Mouse (Mus musculus): ENCODE measurements around the gene Dync1h1.

DNA sequence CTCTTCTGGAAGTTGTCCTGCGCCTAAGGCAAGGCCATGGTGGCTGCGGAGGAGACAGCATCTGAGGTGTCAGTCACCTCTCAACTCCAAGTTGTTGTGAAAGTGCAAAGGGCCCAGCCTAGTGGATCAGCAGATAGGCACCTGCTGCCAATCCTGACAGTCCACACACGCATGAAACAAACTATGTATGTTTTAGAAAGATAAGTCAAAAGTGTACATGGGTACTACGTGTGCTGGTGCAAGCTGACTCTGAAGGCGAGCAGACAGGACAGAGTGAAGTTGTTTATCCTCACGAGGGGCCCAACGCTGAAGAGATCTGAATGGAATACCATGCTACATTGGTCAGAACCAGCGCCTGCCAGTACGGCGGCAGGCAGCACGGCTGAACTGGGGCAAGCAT lies 36.4 kb upstream of the Dync1h1 start:
- no peak for TF ChIP-seq FLI1 (IDR thresholded peaks at IDR 0.05; ENCODE audit: low read length)
- TF ChIP-seq GATA1 (IDR thresholded peaks at IDR 0.05; ENCODE audit: borderline replicate concordance, low read length): no peak

Data from megakaryocyte, embryonic 14.5 days (primary cell).